Mouse (Mus musculus) cerebellum, adult 11-12 months (tissue): ENCODE measurements at regions not wholly inside any gene's neighbourhood (a gene's known extent, or its start where the extent isn't known, plus 50 kb on each side); places are given as distances from the start of the nearest gene placed in this dataset.

ENCODE experiments used
- DNase-seq: peaks from one replicate; pipeline ENCODE4 v3.0.0; 2022

- DNase-seq = no peak
Observed at GRCm38 (mm10) chr14:48753084-48753483, 79.5 kb upstream of the Otx2 start.

GRCm38 (mm10) chr14:48752579-48752905, 78.9 kb upstream of the Otx2 start:
- DNase-seq = no peak

GRCm38 (mm10) chr14:48751751-48752578, 78.3 kb upstream of the Otx2 start:
- no peak for DNase-seq

DNA sequence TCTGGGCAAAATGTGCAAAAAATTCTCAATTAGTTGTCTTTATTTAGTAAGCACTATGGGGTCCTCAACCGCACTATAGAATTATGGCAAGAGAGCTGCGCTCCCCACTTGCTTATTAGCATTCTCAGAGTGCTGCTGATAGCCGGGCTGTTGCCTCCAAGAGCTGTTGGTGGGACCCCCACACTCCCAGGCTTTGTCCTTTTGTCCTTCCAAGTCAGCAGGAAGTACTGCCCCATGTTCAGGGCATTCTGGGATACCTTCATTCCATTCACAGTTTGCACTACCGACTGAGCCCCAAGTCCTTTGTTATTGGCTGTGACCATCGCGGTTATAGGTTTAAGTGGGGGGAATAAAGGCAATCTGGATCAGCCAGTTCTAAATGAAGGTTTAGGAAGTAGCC, 77.4 kb upstream of the Otx2 start:
- DNase-seq = no peak

- DNase-seq = no peak
Observed at GRCm38 (mm10) chr14:48748976-48749375, 75.4 kb upstream of the Otx2 start.

- DNase-seq = no peak
Observed at GRCm38 (mm10) chr14:48747936-48748335, 74.3 kb upstream of the Otx2 start.

DNA sequence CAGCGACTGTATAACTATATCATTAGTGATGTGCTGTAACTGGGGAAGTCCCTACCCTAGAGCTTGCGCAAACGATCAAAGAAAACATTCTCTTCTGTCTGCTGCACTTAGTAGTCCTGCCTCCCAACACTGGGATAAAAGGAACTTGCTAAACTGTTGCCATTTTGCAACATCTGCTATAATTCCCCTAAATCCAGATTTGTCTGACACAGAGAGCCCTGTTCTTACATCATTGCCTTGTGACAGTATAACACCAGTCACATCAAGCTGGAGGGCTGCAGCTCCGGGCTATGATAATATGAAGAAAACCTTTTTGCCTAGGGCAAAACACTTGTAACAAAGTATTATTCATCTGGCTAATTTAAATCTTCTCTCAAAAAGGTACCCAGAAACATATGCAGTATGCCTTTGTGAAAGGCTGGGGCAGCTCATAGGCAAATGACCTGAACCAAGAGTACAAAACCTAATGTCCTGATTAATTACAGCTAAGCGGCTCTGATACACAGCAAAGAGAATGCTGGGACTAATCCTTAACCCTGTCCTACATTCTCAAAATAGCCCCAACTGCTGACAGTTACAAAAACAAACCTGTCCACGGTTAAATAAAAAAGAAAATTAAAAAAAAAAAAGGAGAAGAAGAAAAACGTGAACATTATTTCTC, 67.5 kb upstream of the Otx2 start:
- no peak for DNase-seq

GRCm38 (mm10) chr14:48739121-48739520, 65.5 kb upstream of the Otx2 start:
- DNase-seq = no peak

GRCm38 (mm10) chr14:48738641-48739040, 65.0 kb upstream of the Otx2 start:
- no peak for DNase-seq

GRCm38 (mm10) chr14:48738213-48738612, 64.6 kb upstream of the Otx2 start:
- no peak for DNase-seq

GRCm38 (mm10) chr14:48736969-48737860, 63.6 kb upstream of the Otx2 start:
- no peak for DNase-seq

GRCm38 (mm10) chr14:48736211-48736610, 62.6 kb upstream of the Otx2 start:
- no peak for DNase-seq

GRCm38 (mm10) chr14:48729996-48730395, 56.4 kb upstream of the Otx2 start:
- DNase-seq = no peak
